Mouse (Mus musculus): ENCODE data around the gene Dhx40. TPM values are rescaled to one million over a fixed set of nuclear protein-coding genes. Genes with fewer than 3 reads are reported as not detected.
A peak's percentile ranks its signal among the peaks of the same experiment; 100 is the strongest.

The Dhx40 gene
- polyA plus RNA-seq (2015; fragmentation: Nextera tagmentation; extraction: Ambion mirVana): 13.7 and 15.5 TPM in 2 replicates

- WGBS: 5% methylated on average over 40 of the region's 40 CpGs
- no peaks in the 10 kb centered on the region for H3K27me3 ChIP-seq
- peak; percentile 96 for ATAC-seq (replicated peaks; ENCODE audit: insufficient number of reproducible peaks, insufficient read depth, low FRiP score, low read depth)
- H3K9ac ChIP-seq: peak within 1 kb of the TSS; percentile 53
- H3K4me2 ChIP-seq: peak within 1 kb of the TSS; percentile 85
- peaks cover 10% of the 10 kb centered on the region for H3K4me1 ChIP-seq (replicated peaks)
- no peaks in the 10 kb centered on the region for H3K9me3 ChIP-seq (replicated peaks)
- H3K27ac ChIP-seq: peak within 1 kb of the TSS; percentile 53
- H3K4me3 ChIP-seq: peak within 1 kb of the TSS; percentile 67
- peaks cover 24% of the 10 kb centered on the region for H3K36me3 ChIP-seq
Measured at GRCm38 (mm10) chr11:86807505-86807989, at the start of gene Dhx40. Dhx40 (minus strand) TSS chr11:86807746.

GRCm38 (mm10) chr11:86855639-86856425 lies 48.3 kb upstream of the Dhx40 start:
- Histone ChIP-seq H3K9ac (no peak overlapping the region), H3K9me3 (replicated peaks) (no peaks in the 10 kb centered on the region), H3K4me3 (no peak overlapping the region), H3K27me3 (no peaks in the 10 kb centered on the region), H3K4me2 (no peak overlapping the region), H3K4me1 (replicated peaks) (peaks cover 5% of the 10 kb centered on the region), H3K36me3 (no peaks in the 10 kb centered on the region), H3K27ac (no peak overlapping the region)
- ATAC-seq (replicated peaks; ENCODE audit: insufficient number of reproducible peaks, insufficient read depth, low FRiP score, low read depth): no peak
- 71% methylated on average over 12 of the region's 12 CpGs for WGBS

GRCm38 (mm10) chr11:86853081-86853480 lies 45.5 kb upstream of the Dhx40 start:
- Histone ChIP-seq H3K27ac (no peak overlapping the region), H3K27me3 (no peaks in the 10 kb centered on the region), H3K36me3 (no peaks in the 10 kb centered on the region), H3K4me1 (replicated peaks) (peaks cover 5% of the 10 kb centered on the region), H3K9ac (no peak overlapping the region), H3K4me3 (no peak overlapping the region), H3K9me3 (replicated peaks) (no peaks in the 10 kb centered on the region), H3K4me2 (no peak overlapping the region)
- 71% methylated on average over 3 of the region's 3 CpGs for WGBS
- ATAC-seq (replicated peaks; ENCODE audit: insufficient number of reproducible peaks, insufficient read depth, low FRiP score, low read depth): no peak

GRCm38 (mm10) chr11:86852534-86853054 lies 45.0 kb upstream of the Dhx40 start:
- H3K36me3 ChIP-seq: no peaks in the 10 kb centered on the region
- H3K4me1 ChIP-seq (replicated peaks): peaks cover 5% of the 10 kb centered on the region
- H3K27me3 ChIP-seq: no peaks in the 10 kb centered on the region
- no peak overlapping the region for H3K9ac ChIP-seq
- no peak overlapping the region for H3K4me3 ChIP-seq
- H3K4me2 ChIP-seq: no peak overlapping the region
- no peak overlapping the region for H3K27ac ChIP-seq
- H3K9me3 ChIP-seq (replicated peaks): no peaks in the 10 kb centered on the region
- ATAC-seq (replicated peaks; ENCODE audit: insufficient number of reproducible peaks, insufficient read depth, low FRiP score, low read depth): no peak
- 52% methylated on average over 13 of the region's 13 CpGs for WGBS

GRCm38 (mm10) chr11:86851714-86852533 lies 44.4 kb upstream of the Dhx40 start:
- H3K4me1 ChIP-seq (replicated peaks): peaks cover 5% of the 10 kb centered on the region
- WGBS: 41% methylated on average over 7 of the region's 7 CpGs
- no peak for ATAC-seq (replicated peaks; ENCODE audit: insufficient number of reproducible peaks, insufficient read depth, low FRiP score, low read depth)

GRCm38 (mm10) chr11:86851234-86851671 lies 43.7 kb upstream of the Dhx40 start:
- ATAC-seq (replicated peaks; ENCODE audit: insufficient number of reproducible peaks, insufficient read depth, low FRiP score, low read depth): no peak
- Histone ChIP-seq H3K9ac (no peak overlapping the region), H3K27me3 (no peaks in the 10 kb centered on the region), H3K4me3 (no peak overlapping the region), H3K4me1 (replicated peaks) (peaks cover 5% of the 10 kb centered on the region), H3K4me2 (no peak overlapping the region), H3K9me3 (replicated peaks) (no peaks in the 10 kb centered on the region), H3K27ac (no peak overlapping the region), H3K36me3 (no peaks in the 10 kb centered on the region)
- WGBS: 55% methylated on average over 7 of the region's 7 CpGs

More at GRCm38 (mm10) chr11:86851714-86852533, 44.4 kb upstream of the Dhx40 start:
- no peak overlapping the region for H3K4me2 ChIP-seq
- H3K9ac ChIP-seq: no peak overlapping the region
- H3K9me3 ChIP-seq (replicated peaks): no peaks in the 10 kb centered on the region
- no peaks in the 10 kb centered on the region for H3K36me3 ChIP-seq
- no peak overlapping the region for H3K27ac ChIP-seq
- no peak overlapping the region for H3K4me3 ChIP-seq
- H3K27me3 ChIP-seq: no peaks in the 10 kb centered on the region

- Histone ChIP-seq H3K4me2 (no peak overlapping the region), H3K27ac (no peak overlapping the region), H3K4me1 (replicated peaks) (peaks cover 27% of the 10 kb centered on the region), H3K27me3 (no peaks in the 10 kb centered on the region), H3K9me3 (replicated peaks) (no peaks in the 10 kb centered on the region), H3K36me3 (no peaks in the 10 kb centered on the region), H3K9ac (no peak overlapping the region), H3K4me3 (no peak overlapping the region)
- 79% methylated on average over 5 of the region's 5 CpGs for WGBS
- ATAC-seq (replicated peaks; ENCODE audit: insufficient number of reproducible peaks, insufficient read depth, low FRiP score, low read depth): no peak
Measured at GRCm38 (mm10) chr11:86843831-86844230, 36.3 kb upstream of the Dhx40 start.

- Histone ChIP-seq H3K27me3 (no peaks in the 10 kb centered on the region), H3K4me1 (replicated peaks) (peaks cover 27% of the 10 kb centered on the region), H3K36me3 (no peaks in the 10 kb centered on the region), H3K4me2 (no peak overlapping the region), H3K9ac (no peak overlapping the region), H3K9me3 (replicated peaks) (no peaks in the 10 kb centered on the region), H3K4me3 (no peak overlapping the region), H3K27ac (peak overlapping the region; percentile 72)
- WGBS: 77% methylated on average over 8 of the region's 8 CpGs
- ATAC-seq (replicated peaks; ENCODE audit: insufficient number of reproducible peaks, insufficient read depth, low FRiP score, low read depth): no peak
Measured at GRCm38 (mm10) chr11:86841261-86841660, 33.7 kb upstream of the Dhx40 start.

- no peaks in the 10 kb centered on the region for H3K36me3 ChIP-seq
- no peak overlapping the region for H3K4me3 ChIP-seq
- peak; percentile 79; the same call in 1 of the 2 replicates for ATAC-seq (replicated peaks; ENCODE audit: insufficient number of reproducible peaks, insufficient read depth, low FRiP score, low read depth)
- no peak overlapping the region for H3K9ac ChIP-seq
- peaks cover 27% of the 10 kb centered on the region for H3K4me1 ChIP-seq (replicated peaks)
- H3K27ac ChIP-seq: peak overlapping the region; percentile 72
- no peaks in the 10 kb centered on the region for H3K9me3 ChIP-seq (replicated peaks)
- H3K27me3 ChIP-seq: no peaks in the 10 kb centered on the region
- H3K4me2 ChIP-seq: no peak overlapping the region
- 4% methylated on average over 3 of the region's 3 CpGs for WGBS
Measured at GRCm38 (mm10) chr11:86840511-86841154, 33.1 kb upstream of the Dhx40 start.

GRCm38 (mm10) chr11:86839716-86840447 lies 32.3 kb upstream of the Dhx40 start:
- H3K27me3 ChIP-seq: no peaks in the 10 kb centered on the region
- peak overlapping the region; percentile 72 for H3K27ac ChIP-seq
- H3K36me3 ChIP-seq: no peaks in the 10 kb centered on the region
- peaks cover 27% of the 10 kb centered on the region for H3K4me1 ChIP-seq (replicated peaks)
- no peak overlapping the region for H3K4me3 ChIP-seq
- no peaks in the 10 kb centered on the region for H3K9me3 ChIP-seq (replicated peaks)
- H3K4me2 ChIP-seq: no peak overlapping the region
- H3K9ac ChIP-seq: no peak overlapping the region
- no peak for ATAC-seq (replicated peaks; ENCODE audit: insufficient number of reproducible peaks, insufficient read depth, low FRiP score, low read depth)
- 48% methylated on average over 7 of the region's 7 CpGs for WGBS
